Mouse (Mus musculus) urinary bladder, postnatal 10 days (tissue): ENCODE data around the gene Hsd3b7.
"Not testable (repeated sequence)": the region's sequence is repeated elsewhere in the genome, so short reads cannot be mapped to it uniquely, and the experiment has no call there.

Source experiments
- DNase-seq: peaks from one replicate; pipeline ENCODE4 v3.0.0; 2022; ENCODE audit warnings: low spot score

Gene Hsd3b7

DNA sequence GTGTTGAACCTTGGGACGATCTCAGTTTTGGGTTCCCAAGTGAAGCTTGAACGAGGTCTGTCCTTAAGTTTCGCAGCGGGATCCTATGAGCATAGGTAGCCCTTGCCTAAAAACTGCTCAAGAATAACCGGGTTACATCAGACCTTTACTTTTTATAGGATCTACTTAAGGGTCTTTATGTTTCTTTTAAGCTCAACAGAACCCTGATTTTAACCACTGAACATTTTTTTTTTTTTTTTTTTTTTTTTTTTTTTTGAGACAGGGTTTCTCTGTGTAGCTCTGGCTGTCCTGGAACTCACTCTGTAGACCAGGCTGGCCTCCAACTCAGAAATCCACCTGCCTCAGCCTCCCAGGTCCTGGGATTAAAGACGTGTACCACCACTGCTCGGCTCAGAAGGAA lies 24.6 kb upstream of the Hsd3b7 start:
- DNase-seq = not testable (repeated sequence)

DNA sequence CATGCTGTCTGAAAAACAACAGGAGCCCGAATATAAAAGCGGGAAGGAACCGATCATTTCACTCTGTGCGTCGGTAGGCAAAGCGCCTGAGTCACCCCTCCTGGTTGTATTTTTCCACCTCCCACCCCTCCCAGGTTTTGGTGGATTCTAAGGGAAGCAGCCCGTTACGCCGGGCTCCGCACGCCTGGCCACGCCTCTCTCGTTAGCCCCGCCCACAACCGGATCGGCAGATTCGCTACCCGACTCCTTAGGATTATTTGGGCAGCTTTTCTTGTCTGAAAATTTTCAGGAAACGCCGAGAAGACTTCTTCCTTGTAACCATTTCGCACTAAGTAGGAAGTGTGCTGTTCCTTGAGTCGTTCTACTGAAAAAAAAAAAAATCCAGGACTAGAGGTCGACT lies 24.0 kb upstream of the Hsd3b7 start, which contains the start of gene Setd1a:
Gene Setd1a, plus strand, starts transcription at position 245 of the 400 bp plus-strand sequence.
- DNase-seq = peak; percentile 53

DNA sequence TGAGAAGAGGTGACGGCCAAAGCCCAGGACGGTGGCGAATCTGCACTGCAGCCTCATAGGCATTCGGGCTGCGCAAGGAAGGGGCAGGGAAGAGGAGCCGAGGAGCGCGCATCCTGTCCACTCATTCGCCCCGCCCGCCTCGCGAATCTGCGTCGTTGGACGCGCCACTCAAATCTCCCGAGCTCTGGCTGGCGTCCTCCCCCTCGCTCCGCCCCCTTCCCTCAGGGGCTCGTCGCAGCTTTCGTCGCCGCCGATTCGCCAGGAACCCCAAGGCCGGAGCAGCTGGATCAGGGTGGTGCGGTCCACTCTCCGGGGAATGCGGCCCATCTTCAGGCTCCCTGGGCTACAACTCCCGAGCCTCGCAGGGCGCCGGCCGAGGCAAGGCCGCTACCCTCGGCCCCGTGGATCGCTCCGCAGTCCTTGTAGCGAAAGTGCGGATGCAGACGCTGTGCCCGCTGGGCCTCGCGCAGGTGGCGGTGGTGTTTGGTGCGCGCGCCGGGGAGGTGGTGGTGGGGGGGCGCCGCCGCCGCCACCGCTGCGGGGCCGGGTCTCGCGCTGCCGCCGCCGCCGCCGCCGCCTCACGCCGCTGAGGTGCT lies 23.4 kb upstream of the Hsd3b7 start:
- peak; percentile 91 for DNase-seq

DNA sequence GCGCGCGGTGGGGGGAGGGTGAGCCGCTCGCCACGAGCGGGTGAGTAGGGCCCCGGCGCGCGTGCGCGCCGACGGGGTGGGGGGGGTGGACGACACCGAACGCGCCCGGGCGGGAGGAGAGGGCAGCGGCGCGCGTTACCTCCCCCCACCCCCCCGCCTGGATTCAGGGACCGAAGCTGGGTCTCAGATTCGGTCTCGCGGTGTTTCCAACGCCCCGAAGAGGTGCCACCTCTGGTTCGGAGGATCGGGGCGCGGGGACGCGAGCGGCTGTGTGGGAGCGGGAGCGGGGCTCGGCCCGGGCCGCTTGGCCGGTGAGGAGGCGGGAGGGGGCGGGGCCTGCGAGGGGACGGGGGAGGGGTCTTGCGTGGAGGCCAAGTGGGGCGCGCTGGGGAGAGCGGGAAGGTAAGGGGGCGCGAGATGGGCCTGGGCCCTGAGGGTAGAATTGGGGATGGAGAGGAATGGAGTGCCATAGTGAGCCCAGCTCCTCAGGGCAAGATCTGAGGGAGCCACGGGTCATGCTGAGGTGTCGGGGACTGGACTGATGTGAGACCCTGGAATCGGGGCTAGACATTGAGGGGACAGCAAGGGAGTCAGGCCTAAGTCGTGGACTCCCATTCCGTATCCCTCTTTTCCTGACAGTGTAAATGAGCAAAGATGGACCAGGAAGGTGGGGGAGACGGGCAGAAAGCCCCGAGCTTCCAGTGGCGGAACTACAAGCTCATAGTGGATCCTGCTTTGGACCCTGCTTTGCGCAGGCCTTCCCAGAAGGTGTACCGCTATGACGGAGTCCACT lies 22.7 kb upstream of the Hsd3b7 start:
- DNase-seq = no peak

DNA sequence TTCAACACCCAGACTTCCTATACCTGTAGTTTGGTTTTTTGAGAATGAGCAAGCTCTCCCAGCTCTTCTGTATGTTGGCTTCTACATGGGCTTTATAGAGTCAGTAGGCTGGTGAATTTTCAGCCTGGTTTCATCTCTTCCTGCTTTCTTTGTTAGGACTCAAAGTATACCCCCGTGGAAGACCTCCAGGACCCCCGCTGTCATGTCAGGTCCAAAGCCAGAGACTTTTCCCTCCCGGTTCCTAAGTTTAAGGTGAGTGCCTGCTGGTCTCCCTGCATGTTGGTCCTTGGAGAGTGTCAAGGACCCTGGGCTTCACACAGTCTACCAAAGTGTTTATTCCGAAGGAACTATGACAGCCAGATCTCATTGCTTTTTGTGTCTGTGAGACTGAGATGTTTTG lies 22.1 kb upstream of the Hsd3b7 start:
- no peak for DNase-seq

DNA sequence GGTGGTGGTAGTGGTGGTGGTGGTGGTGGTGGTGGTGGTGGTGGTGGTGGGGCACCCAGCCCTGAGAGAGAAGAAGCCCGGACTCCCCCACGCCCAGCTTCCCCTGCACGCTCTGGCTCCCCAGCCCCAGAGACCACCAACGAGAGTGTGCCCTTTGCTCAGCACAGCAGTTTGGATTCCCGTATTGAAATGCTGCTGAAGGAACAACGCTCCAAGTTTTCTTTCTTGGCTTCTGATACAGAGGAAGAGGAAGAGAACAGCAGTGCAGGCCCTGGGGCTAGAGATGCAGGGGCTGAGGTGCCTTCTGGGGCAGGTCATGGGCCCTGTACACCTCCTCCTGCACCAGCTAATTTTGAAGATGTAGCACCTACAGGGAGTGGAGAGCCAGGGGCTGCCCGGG lies 15.1 kb upstream of the Hsd3b7 start, which contains the start of gene Gm49388:
Gene Gm49388, plus strand, starts transcription at position 301 of the 400 bp plus-strand sequence.
- DNase-seq = no peak

DNA sequence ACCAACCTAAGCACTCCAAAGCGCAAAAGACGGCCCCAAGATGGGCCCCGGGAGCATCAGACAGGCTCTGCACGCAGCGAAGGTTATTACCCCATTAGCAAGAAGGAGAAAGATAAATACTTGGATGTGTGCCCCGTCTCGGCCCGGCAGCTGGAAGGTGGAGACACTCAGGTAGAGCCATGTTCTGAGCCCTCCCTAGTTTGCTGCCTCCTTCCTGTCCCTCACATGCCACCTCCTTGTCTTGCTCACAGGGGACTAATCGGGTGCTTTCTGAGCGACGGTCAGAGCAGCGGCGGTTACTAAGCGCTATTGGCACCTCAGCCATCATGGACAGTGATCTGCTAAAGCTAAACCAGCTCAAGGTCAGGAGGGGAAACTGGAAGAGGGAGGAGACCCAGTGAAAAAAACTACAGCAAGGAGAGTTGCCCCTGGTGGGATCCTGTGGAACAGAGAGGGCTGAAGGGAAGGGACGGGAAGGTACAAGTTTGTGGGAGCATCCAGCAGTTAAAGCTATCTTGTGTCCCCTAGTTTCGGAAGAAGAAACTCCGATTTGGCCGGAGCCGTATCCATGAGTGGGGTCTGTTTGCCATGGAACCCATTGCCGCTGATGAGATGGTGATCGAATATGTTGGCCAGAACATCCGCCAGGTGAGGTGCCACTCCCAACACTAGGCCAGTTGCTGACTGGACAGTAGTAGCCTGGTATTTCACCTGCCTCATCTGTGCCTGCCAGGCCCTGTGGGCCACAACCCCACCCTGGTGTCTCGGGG lies 3.1 kb upstream of the Hsd3b7 start:
- DNase-seq = no peak

DNA sequence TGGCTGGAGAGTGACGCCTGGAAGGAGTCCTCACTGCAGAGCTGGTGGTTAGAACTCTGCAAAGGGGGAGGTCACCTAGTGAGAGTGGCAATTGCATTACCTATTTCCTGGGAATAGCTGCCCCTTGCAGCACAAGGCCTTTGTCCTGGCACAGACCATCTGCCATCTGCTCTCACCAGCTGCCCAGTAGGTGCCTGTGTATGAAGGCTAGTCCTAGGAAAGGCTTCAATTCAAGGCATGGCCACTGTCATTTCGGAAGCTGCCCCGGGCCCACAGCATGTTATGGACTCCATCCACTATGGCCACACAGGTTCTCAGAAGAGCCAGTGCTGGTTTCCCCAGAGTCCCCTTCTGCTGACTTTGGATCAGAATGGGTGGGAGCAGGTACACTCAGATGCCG lies 1.8 kb upstream of the Hsd3b7 start:
- DNase-seq = no peak

DNA sequence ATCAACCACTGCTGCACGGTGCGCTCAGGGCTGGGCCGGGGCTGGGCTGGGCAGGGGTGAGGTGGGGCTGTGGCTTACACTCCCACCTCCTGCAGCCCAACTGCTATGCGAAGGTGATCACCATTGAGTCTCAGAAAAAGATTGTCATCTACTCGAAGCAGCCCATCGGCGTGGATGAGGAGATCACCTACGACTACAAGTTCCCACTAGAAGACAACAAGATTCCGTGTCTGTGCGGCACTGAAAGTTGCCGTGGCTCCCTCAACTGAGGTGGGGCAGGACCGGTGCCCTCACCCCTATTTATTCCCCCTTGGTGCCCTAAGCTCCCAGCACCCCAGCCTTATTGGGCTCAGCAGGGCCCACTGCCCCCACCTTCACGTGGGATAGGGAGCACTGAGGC lies 1.2 kb upstream of the Hsd3b7 start:
- no peak for DNase-seq

DNA sequence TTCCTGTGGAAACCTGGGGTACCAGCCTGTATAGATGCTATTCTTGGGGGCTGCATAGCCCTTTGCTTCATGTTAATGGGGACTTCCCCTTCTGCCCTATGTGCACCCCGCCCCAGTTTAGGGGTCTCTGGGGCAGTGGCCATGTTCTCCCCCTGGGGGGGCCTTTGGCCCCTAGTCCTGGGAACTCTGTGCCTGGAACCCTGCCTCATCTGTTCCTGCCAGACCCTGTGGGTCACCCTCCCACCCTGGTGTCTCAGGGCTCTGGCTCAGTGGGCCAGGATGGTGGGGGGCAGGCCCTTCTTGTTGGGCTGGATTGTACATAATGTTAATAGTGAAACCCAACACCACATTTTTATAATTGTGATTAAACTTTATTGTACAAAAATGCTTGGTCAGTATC lies 666 bp upstream of the Hsd3b7 start:
- DNase-seq = no peak

DNA sequence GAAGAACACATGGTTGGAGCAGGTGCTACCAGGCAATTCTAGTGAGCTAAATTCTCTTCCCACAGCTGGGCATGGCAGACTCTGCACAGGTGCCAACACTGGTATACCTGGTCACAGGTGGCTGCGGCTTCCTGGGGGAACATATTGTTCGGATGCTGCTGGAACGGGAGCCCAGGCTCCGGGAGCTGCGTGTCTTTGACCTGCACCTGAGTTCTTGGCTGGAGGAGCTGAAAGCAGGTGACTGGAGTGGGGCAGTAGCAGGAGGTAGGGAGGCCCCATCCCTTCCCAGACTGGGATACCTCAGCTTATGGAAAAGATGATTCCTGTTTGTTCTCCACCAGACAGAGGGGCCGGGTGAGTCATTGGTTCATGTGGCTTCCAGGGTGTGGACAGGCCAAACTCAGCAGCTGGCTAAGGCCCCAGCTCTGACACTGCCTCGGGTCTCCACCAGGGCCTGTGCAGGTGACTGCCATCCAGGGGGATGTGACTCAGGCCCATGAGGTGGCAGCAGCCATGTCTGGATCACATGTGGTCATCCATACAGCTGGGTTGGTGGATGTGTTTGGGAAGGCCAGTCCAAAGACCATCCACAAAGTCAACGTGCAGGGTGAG lies 712 bp downstream of the Hsd3b7 start:
- no peak for DNase-seq

DNA sequence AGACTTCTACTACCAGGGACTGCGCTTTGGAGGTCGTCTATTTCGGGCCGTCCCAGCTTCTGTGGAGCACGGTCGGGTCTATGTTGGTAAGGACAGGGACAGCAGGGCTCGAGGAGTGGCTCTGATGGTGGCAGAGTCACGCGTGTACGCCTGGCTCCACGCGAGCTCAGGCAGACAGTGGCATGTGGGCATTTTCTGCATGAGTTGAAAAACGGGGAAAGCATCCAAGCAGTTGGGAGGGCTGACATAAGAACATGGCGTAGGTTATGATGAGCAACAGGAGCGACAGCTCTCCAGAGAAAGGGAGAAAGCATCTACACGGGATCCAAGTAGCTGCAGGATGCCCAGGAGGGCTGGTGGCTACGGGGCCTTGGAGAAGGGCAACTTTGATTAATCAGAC lies 1.9 kb downstream of the Hsd3b7 start:
- no peak for DNase-seq

DNA sequence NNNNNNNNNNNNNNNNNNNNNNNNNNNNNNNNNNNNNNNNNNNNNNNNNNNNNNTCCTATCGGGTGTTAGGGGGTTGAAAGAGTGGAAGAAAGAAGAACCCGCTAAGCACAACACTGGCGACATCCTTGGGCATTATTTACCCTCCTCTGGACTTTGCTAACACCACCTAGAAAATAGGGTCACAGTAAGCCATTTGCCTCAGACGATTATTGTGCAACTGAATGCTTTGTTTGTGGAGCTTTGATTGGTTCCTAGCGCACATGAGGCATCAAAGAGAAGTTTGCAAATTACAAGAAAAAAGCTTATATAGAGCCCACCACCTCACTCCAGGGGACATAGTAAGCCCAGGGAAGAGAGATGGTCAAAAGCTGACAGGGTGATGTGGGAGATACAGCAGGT lies 8.4 kb downstream of the Hsd3b7 start:
- no peak for DNase-seq

DNA sequence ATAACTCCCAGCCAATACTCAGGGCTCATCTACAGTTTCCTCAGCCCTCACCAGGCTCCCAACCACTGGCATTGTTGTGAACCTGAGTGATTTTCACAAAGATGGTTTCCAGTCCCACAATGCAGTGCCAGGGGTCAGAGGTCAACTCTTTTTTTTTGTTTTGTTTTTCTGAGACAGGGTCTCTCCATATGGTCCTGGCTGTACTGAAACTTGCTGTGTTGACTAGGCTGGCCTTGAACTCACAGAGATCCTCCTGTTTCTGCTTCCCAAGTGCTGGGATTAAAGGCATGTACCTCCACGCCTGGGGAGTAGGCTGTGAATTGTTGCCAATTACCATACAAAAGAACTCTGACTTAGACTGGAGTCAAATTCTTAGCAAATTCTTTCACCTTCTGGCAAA lies 9.4 kb downstream of the Hsd3b7 start:
- no peak for DNase-seq

DNA sequence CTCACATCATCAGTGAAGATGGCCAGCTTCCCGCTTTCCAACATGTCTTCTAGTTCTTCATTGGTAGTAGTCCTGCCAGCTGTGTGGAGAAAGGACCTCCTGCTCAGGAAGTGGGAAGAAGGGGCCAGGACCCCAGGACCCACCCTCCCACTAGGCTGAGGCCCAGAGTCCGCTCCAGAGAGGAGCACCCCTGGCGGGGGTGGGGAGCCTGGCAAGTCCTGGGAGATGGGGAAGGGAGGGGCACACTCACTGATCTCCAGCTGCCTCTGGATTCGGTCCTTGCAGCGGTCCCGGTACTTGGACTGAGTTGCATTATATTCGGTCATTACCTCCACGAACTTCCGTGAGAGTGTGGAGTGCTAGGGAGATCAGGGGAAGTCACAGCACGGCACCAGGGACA lies 10.2 kb downstream of the Hsd3b7 start:
- no peak for DNase-seq

DNA sequence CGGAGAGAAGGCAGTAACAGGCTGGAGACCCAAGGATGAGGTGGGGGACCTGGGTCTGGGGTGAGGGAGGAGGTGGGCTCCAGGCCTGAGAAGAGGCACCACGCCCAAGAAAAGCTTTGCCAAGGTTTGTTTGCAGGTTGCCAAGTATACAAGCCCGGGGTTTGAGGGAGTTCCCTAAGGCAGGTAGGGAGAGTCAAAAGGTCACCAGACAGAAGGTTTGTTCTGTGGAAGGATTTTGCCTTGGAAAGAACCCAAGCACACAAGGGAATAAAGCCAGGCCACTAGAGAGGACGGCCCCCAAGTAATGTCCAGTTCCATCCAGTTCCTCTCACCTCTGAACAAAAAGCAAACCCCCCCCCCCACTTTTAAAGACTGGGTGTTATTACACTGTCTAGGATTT lies 10.8 kb downstream of the Hsd3b7 start:
- no peak for DNase-seq

DNA sequence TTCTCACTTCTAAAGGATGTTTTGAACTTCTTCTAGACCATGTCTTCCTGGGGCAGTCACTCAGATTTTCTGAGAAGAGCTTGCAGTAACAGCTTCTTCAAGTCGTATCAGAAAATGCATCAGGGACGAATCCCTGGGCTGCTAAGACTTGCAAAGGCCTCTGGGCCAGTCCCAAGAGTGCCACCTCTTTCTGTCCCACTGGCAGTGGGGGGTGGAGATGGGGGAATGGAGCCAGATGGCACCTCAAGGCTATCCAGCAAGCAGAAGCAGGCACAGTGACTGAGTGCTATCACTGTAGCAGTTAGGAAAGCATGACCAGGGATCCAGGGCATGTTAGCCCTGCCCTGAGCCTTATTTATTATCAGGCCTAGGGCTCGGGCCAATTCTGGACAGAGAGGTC lies 11.9 kb downstream of the Hsd3b7 start:
- no peak for DNase-seq

DNA sequence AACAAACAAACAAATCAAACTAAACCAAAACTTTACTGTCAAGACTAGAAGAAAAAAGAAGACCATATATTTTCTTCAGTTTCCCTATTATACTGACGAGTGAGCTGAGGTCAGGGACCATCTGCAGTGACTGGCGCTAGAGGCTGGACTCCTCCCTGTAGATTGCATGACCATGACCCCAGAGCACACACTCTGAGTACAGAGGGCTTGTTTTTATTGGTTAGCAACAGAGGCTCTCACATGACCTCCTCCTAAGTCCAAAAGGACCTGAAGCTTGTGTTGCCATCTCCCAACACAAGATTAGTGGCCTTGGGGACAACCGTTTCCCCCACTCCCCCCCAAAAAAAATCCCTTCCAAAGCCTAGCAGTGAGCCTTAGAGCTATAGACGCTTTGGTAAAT lies 13.4 kb downstream of the Hsd3b7 start:
- no peak for DNase-seq

DNA sequence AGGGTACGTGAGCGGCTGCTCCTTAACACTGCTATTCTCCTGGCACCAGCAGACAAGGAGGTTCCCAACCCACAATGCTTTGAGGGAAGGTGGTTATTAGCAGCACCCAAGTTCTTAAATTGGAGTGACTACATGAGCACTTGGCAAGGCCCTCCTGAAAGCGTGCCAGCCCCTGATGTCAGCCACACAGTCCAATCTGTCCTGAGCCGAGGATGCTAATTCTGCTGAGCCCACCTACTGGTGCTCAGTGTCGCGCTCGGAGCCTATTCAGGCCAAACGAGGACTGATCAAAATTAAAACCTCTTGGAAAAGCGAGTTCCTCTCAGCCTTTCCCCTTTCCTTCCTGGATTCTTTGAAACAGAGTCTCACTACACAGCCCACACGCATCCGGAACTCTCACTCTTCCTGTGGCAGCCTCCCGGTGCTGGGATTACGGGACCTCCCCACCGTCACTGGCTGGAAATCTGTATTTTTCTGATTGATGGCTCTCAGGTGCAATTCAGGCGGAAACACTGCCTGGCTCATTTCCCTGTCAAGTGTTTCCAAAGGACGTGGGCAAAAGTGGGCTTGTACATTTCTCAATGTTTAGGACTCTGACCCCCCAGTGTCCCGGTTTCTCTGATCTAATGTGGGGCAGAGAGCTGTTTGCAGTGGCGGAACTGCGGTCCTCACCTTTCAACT lies 14.0 kb downstream of the Hsd3b7 start:
- no peak for DNase-seq

DNA sequence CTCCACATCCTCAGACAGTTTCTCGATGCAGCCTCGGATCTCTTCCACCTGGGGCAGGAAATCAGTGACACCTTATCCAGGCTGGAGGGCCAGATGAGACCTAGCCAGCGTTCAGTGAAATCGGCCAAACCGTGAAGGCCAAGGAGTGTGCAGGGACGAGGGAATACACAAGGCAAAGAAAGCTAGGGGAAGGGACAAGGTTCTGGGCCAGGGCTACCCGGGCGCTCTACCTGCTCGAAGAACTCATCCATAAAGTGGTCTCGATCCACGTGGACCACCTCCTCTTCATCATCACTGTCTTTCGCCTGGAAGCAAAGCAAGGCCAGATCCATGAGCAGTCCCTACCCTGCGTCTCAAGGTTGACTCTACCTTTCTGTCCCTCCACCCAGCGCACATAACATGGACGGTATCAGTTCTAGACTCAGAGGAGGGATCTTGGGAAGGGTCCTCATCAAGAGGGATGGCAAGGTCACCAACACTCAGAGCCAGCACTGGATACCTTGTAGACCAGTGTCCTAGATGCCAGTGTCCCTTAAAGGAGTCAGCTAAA lies 14.8 kb downstream of the Hsd3b7 start:
- no peak for DNase-seq

DNA sequence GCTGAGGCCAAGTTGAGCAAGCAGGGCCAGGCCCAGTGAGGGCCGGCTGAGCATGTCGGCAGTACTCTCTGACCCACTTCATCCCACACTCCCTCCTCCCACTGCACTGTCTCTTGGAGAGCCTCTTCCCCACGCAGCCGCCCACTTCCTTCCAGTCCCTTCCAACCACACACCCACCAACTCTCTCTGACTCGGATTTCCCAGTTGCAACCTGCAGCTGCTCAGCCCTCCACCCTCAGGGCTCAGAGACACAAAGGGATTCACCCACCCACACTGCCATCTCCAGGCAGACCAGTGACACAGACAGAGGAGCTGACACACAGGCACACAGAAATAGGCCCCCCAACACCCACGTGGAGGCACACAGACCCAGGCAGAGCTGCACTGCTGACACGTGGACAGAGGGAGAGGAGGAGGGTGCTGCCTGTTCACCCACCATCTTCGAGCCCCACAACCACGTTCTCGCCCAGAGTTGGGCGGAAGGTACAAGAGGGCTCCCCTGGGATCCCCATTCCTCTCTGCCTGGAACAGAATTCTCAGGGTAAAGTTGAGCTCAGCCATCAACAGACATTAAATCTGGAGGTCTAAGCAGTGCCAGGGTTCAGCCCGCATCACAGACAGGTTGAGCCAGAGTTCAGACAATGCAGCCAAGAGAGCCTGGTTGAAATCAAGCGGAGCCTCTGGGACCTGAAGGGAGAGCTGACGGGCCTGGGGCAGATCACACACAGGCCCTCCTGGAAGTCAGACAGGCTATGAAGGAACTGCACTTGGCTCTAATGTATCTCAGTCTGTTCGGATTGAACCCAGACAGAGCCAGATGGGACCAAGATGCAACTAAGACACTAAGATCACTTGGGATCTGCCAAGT lies 15.8 kb downstream of the Hsd3b7 start:
- DNase-seq = no peak
